Mouse (Mus musculus) stomach, postnatal 0 days (tissue): ENCODE measurements at regions not wholly inside any gene's neighbourhood (a gene's known extent, or its start where the extent isn't known, plus 50 kb on each side); places are given as distances from the start of the nearest gene placed in this dataset.

Experiments
- CTCF ChIP-seq: IDR thresholded peaks from 2 replicates; pipeline ENCODE4 v1.5.1; 2016; ENCODE audit warnings: antibody characterized with exemption, low read depth, mild to moderate bottlenecking, moderate library complexity
- EP300 ChIP-seq: optimal IDR thresholded peaks from 2 replicates; pipeline ENCODE3; 2016; ENCODE audit warnings: antibody characterized with exemption

GRCm38 (mm10) chr8:6608891-6609290 lies 1503.7 kb upstream of the Slc10a2 start:
- no peak for TF ChIP-seq EP300
- no peak for TF ChIP-seq CTCF
